9 mouse cellular contexts compared by ENCODE assay signal in the genomic region with DNA sequence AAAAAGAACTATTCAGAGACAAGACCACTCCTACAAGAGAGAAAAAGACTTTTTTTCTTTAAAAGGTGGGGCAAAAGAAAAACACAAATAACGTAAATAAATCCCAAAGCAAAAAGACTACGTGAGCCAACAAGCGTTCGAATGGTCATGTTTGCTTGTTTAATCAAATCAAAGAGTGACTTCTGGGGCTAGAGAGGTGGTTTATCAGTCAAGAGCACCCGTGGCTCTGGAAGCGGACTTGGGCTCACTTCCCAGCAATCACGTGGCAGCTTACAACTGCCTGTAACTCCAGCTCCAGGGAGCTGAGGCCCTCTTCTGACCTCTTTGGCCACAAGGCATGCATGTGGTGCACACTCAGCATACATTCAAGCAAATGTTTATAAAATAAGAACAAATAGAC. TPM values are rescaled to one million over a fixed set of nuclear protein-coding genes. Genes with fewer than 3 reads are reported as not detected.
DNase-seq lines count a peak whose midpoint lies in the region; ATAC-seq and TF ChIP-seq lines count a peak whose summit lies in the region.
"Had no signal": no experiment of that assay in that cellular context is flagged by ENCODE, and none has a peak within 500 bp of the region (broad histone marks: within the 10 kb centered on the region; RNA-seq: fewer than 3 reads in every experiment).

No protein-coding gene starts in this region.

- H3K9ac ChIP-seq in liver, embryonic 13.5 days: peak overlapping the region; percentile 74
- H3K9ac ChIP-seq in stomach, embryonic 15.5 days: no peak overlapping the region
- H3K9ac ChIP-seq in midbrain, embryonic 15.5 days: no peak overlapping the region

- intact Hi-C loops in left cerebral cortex, adult 2 months (cut with DNase I): no loop called here
- intact Hi-C loops in heart, postnatal 10 days (cut with DNase I): loop anchor here (1.0 to 2.0 kb wide), 2 partner anchors 35 to 83 kb away; a partner anchor contains a TSS

- DNase-seq in left cerebral cortex, adult 2 months (ENCODE audit: extremely low spot score in 1 of 2, low spot score in 2 of 2): peak in 1 of 2 experiments; percentile 15
- DNase-seq in left cerebral cortex, adult 9 months (ENCODE audit: low spot score in 2 of 2): no peak
- DNase-seq in c-Kit-positive CD71-positive TER-119-positive erythroid progenitor cells, embryonic 14.5 days (ENCODE audit: low spot score): peak; percentile 94
- peak; percentile 88 to 89 for DNase-seq in heart, postnatal 10 days
- peak; percentile 85 for DNase-seq in liver, embryonic 13.5 days

- peak overlapping the region; percentile 54 for H3K27ac ChIP-seq in left cerebral cortex, adult 2 months
- H3K27ac ChIP-seq in liver, embryonic 13.5 days: peak overlapping the region; percentile 100
- peak overlapping the region; percentile 28; the same call in 1 of the 2 replicates for H3K27ac ChIP-seq in stomach, embryonic 15.5 days
- no peak overlapping the region for H3K27ac ChIP-seq in midbrain, embryonic 15.5 days

- H3K4me2 ChIP-seq in liver, embryonic 13.5 days: peak overlapping the region; percentile 71
- H3K4me2 ChIP-seq in stomach, embryonic 15.5 days: no peak overlapping the region
- H3K4me2 ChIP-seq in midbrain, embryonic 15.5 days: no peak overlapping the region

- no peaks in the 10 kb centered on the region for H3K9me3 ChIP-seq in liver, embryonic 13.5 days (replicated peaks)
- H3K9me3 ChIP-seq in stomach, embryonic 15.5 days: no peaks in the 10 kb centered on the region
- H3K9me3 ChIP-seq in midbrain, embryonic 15.5 days: no peaks in the 10 kb centered on the region

- peaks cover 88% of the 10 kb centered on the region for H3K4me1 ChIP-seq in liver, embryonic 13.5 days (replicated peaks)
- no peaks in the 10 kb centered on the region for H3K4me1 ChIP-seq in stomach, embryonic 15.5 days
- H3K4me1 ChIP-seq in midbrain, embryonic 15.5 days: no peaks in the 10 kb centered on the region

- peak; percentile 86 for ATAC-seq in liver, embryonic 13.5 days (ENCODE audit: low read depth)
- ATAC-seq in stomach, embryonic 15.5 days (ENCODE audit: insufficient read depth, low FRiP score, low read depth): peak; percentile 92
- ATAC-seq in monocyte, adult 5-6 weeks (replicated peaks; ENCODE audit: insufficient number of reproducible peaks, low FRiP score, low TSS enrichment, poor library complexity, severe bottlenecking): no peak
- ATAC-seq in midbrain, embryonic 15.5 days (replicated peaks): no peak

- H3K36me3 ChIP-seq in liver, embryonic 13.5 days: no peaks in the 10 kb centered on the region
- no peaks in the 10 kb centered on the region for H3K36me3 ChIP-seq in stomach, embryonic 15.5 days
- H3K36me3 ChIP-seq in midbrain, embryonic 15.5 days (replicated peaks): no peaks in the 10 kb centered on the region

- WGBS in liver, embryonic 13.5 days (ENCODE audit: insufficient replicate concordance): 8% methylated on average over 7 of the region's 7 CpGs
- 40% methylated on average over 7 of the region's 7 CpGs for WGBS in stomach, embryonic 15.5 days
- WGBS in midbrain, embryonic 15.5 days: 61% methylated on average over 7 of the region's 7 CpGs

- peak; percentile 27 for TF ChIP-seq CTCF in left cerebral cortex, adult 2 months (IDR thresholded peaks at IDR 0.05)

- H3K4me3 ChIP-seq in left cerebral cortex, adult 2 months: no peak overlapping the region
- peak overlapping the region; percentile 32 for H3K4me3 ChIP-seq in liver, embryonic 13.5 days (replicated peaks)
- H3K4me3 ChIP-seq in stomach, embryonic 15.5 days (replicated peaks): no peak overlapping the region
- no peak overlapping the region for H3K4me3 ChIP-seq in midbrain, embryonic 15.5 days

- H3K27me3 ChIP-seq in liver, embryonic 13.5 days: no peaks in the 10 kb centered on the region
- no peaks in the 10 kb centered on the region for H3K27me3 ChIP-seq in stomach, embryonic 15.5 days (replicated peaks)
- H3K27me3 ChIP-seq in midbrain, embryonic 15.5 days (replicated peaks): no peaks in the 10 kb centered on the region

RNA-seq across cellular contexts. Expression of a gene that starts 35.4 kb away (rescaled TPM):
- total RNA-seq in left cerebral cortex, adult 2 months (2021): 1 to 10 TPM; 8.5 to 9.1 TPM
- total RNA-seq in heart, postnatal 10 days (2021): 100 to 1,000 TPM in 1 of 2 experiments, 10 to 100 TPM in 1; 82.7 to 101 TPM
- polyA plus RNA-seq in liver, embryonic 13.5 days (2015; fragmentation: Nextera tagmentation; extraction: Ambion mirVana): 25.0 and 28.1 TPM in 2 replicates
- polyA plus RNA-seq in stomach, embryonic 15.5 days (2015; fragmentation: Nextera tagmentation; extraction: Ambion mirVana): 45.5 and 53.4 TPM in 2 replicates
- 86.7 to 144 TPM (median 102 TPM) in 3 replicates for total RNA-seq in monocyte, adult 5-6 weeks (2017)
- polyA plus RNA-seq in midbrain, embryonic 15.5 days (2015; fragmentation: Nextera tagmentation; extraction: Ambion mirVana): 11.7 and 11.9 TPM in 2 replicates

RNA-seq across cellular contexts. Expression of a gene that starts 43.7 kb away (rescaled TPM):
- 10 to 100 TPM; 45.2 TPM for total RNA-seq in left cerebral cortex, adult 2 months (2021)
- 10 to 100 TPM; 46.6 to 58.9 TPM for total RNA-seq in heart, postnatal 10 days (2021)
- polyA plus RNA-seq in liver, embryonic 13.5 days (2015; fragmentation: Nextera tagmentation; extraction: Ambion mirVana): 18.0 and 19.1 TPM in 2 replicates
- polyA plus RNA-seq in stomach, embryonic 15.5 days (2015; fragmentation: Nextera tagmentation; extraction: Ambion mirVana): 48.8 and 49.4 TPM in 2 replicates
- total RNA-seq in monocyte, adult 5-6 weeks (2017): 91.0 to 131 TPM (median 108 TPM) in 3 replicates
- polyA plus RNA-seq in midbrain, embryonic 15.5 days (2015; fragmentation: Nextera tagmentation; extraction: Ambion mirVana): 53.4 and 54.7 TPM in 2 replicates

RNA-seq across cellular contexts. Expression of a gene that starts 49.8 kb away (rescaled TPM):
- total RNA-seq in left cerebral cortex, adult 2 months (2021): not detected
- total RNA-seq in heart, postnatal 10 days (2021): not detected
- not detected in 2 replicates for polyA plus RNA-seq in liver, embryonic 13.5 days (2015; fragmentation: Nextera tagmentation; extraction: Ambion mirVana)
- polyA plus RNA-seq in stomach, embryonic 15.5 days (2015; fragmentation: Nextera tagmentation; extraction: Ambion mirVana): not detected in 2 replicates
- not detected in 3 replicates for total RNA-seq in monocyte, adult 5-6 weeks (2017)
- not detected in 2 replicates for polyA plus RNA-seq in midbrain, embryonic 15.5 days (2015; fragmentation: Nextera tagmentation; extraction: Ambion mirVana)
- total RNA-seq: ES-E14 had no signal

Comparison
In these comparisons a context has a peak if more than half of its experiments do, and no peak if none do; other contexts are left out.
1. DNase-seq: peak in c-Kit-positive CD71-positive TER-119-positive erythroid progenitor cells, embryonic 14.5 days (single experiment), heart, postnatal 10 days (2 of 2) and liver, embryonic 13.5 days (single experiment); none in left cerebral cortex, adult 9 months (0 of 2).
2. ATAC-seq: peak in liver, embryonic 13.5 days (single experiment) and stomach, embryonic 15.5 days (single experiment); none in monocyte, adult 5-6 weeks (single experiment) and midbrain, embryonic 15.5 days (single experiment).